Mouse (Mus musculus): Measurements from ENCODE around the gene Slit3. TPM values are rescaled to one million over a fixed set of nuclear protein-coding genes. Genes with fewer than 3 reads are reported as not detected.

Slit3 gene
- total RNA-seq, 2 experiments from 2014 or later: not detected

GRCm38 (mm10) chr11:35178144-35178817 is 57.3 kb downstream of the Slit3 start:
- no peak for ATAC-seq (replicated peaks; ENCODE audit: low FRiP score, low TSS enrichment, poor library complexity, severe bottlenecking)

GRCm38 (mm10) chr11:35179305-35179704 is 58.3 kb downstream of the Slit3 start:
- no peak for ATAC-seq (replicated peaks; ENCODE audit: low FRiP score, low TSS enrichment, poor library complexity, severe bottlenecking)

GRCm38 (mm10) chr11:35182887-35183286 is 61.9 kb downstream of the Slit3 start:
- ATAC-seq (replicated peaks; ENCODE audit: low FRiP score, low TSS enrichment, poor library complexity, severe bottlenecking): no peak

- ATAC-seq (replicated peaks; ENCODE audit: low FRiP score, low TSS enrichment, poor library complexity, severe bottlenecking): no peak
These were observed 73.8 kb downstream of the Slit3 start for GRCm38 (mm10) chr11:35194826-35195225.

GRCm38 (mm10) chr11:35196777-35197176 is 75.8 kb downstream of the Slit3 start:
- no peak for ATAC-seq (replicated peaks; ENCODE audit: low FRiP score, low TSS enrichment, poor library complexity, severe bottlenecking)

GRCm38 (mm10) chr11:35198537-35199088 is 77.6 kb downstream of the Slit3 start:
- no peak for ATAC-seq (replicated peaks; ENCODE audit: low FRiP score, low TSS enrichment, poor library complexity, severe bottlenecking)

- ATAC-seq (replicated peaks; ENCODE audit: low FRiP score, low TSS enrichment, poor library complexity, severe bottlenecking): no peak
These were observed 81.3 kb downstream of the Slit3 start for GRCm38 (mm10) chr11:35202332-35202731.

GRCm38 (mm10) chr11:35203673-35204072 is 82.6 kb downstream of the Slit3 start:
- no peak for ATAC-seq (replicated peaks; ENCODE audit: low FRiP score, low TSS enrichment, poor library complexity, severe bottlenecking)

- no peak for ATAC-seq (replicated peaks; ENCODE audit: low FRiP score, low TSS enrichment, poor library complexity, severe bottlenecking)
These were observed 83.1 kb downstream of the Slit3 start for GRCm38 (mm10) chr11:35204084-35204483.

- no peak for ATAC-seq (replicated peaks; ENCODE audit: low FRiP score, low TSS enrichment, poor library complexity, severe bottlenecking)
These were observed 90.0 kb downstream of the Slit3 start for GRCm38 (mm10) chr11:35210728-35211682.

- ATAC-seq (replicated peaks; ENCODE audit: low FRiP score, low TSS enrichment, poor library complexity, severe bottlenecking): no peak
These were observed 103.0 kb downstream of the Slit3 start for GRCm38 (mm10) chr11:35224025-35224424.

GRCm38 (mm10) chr11:35231361-35232090 is 110.5 kb downstream of the Slit3 start:
- no peak for ATAC-seq (replicated peaks; ENCODE audit: low FRiP score, low TSS enrichment, poor library complexity, severe bottlenecking)

GRCm38 (mm10) chr11:35232321-35232720 is 111.3 kb downstream of the Slit3 start:
- ATAC-seq (replicated peaks; ENCODE audit: low FRiP score, low TSS enrichment, poor library complexity, severe bottlenecking): no peak

GRCm38 (mm10) chr11:35241379-35241778 is 120.4 kb downstream of the Slit3 start:
- ATAC-seq (replicated peaks; ENCODE audit: low FRiP score, low TSS enrichment, poor library complexity, severe bottlenecking): no peak

GRCm38 (mm10) chr11:35243597-35243996 is 122.6 kb downstream of the Slit3 start:
- no peak for ATAC-seq (replicated peaks; ENCODE audit: low FRiP score, low TSS enrichment, poor library complexity, severe bottlenecking)

GRCm38 (mm10) chr11:35244526-35244925 is 123.5 kb downstream of the Slit3 start:
- no peak for ATAC-seq (replicated peaks; ENCODE audit: low FRiP score, low TSS enrichment, poor library complexity, severe bottlenecking)

- ATAC-seq (replicated peaks; ENCODE audit: low FRiP score, low TSS enrichment, poor library complexity, severe bottlenecking): no peak
These were observed 125.6 kb downstream of the Slit3 start for GRCm38 (mm10) chr11:35246623-35247022.

GRCm38 (mm10) chr11:35248088-35248487 is 127.1 kb downstream of the Slit3 start:
- no peak for ATAC-seq (replicated peaks; ENCODE audit: low FRiP score, low TSS enrichment, poor library complexity, severe bottlenecking)

- ATAC-seq (replicated peaks; ENCODE audit: low FRiP score, low TSS enrichment, poor library complexity, severe bottlenecking): no peak
These were observed 129.9 kb downstream of the Slit3 start for GRCm38 (mm10) chr11:35250871-35251418.

Data from megakaryocyte-erythroid progenitor cell, adult 5-6 weeks (primary cell).